Mouse (Mus musculus) kidney, embryonic 14.5 days (tissue): ENCODE measurements around the gene Trit1. TPM values are rescaled to one million over a fixed set of nuclear protein-coding genes. Genes with fewer than 3 reads are reported as not detected.
A peak's percentile ranks its signal among the peaks of the same experiment; 100 is the strongest.

Experiments used
- ATAC-seq: fragments of 200-750 bp; cut with Nextera tagmentation; 2 replicates; pipeline ENCODE4 v1.8.0; 2017; ENCODE audit warnings: moderate number of reproducible peaks, mild to moderate bottlenecking, moderate TSS enrichment, moderate library complexity; ENCODE audit not compliant: low FRiP score, low TSS enrichment
- H3K27ac ChIP-seq: fragments of 300-500 bp; sonication (generic); 2 replicates; pipeline ENCODE4 v1.5.1; 2014; ENCODE audit warnings: low read depth, mild to moderate bottlenecking, low read length, moderate library complexity, mixed read lengths
- H3K27me3 ChIP-seq: fragments of 300-500 bp; sonication (generic); 2 replicates; pipeline ENCODE4 v1.6.1; 2014; ENCODE audit warnings: mild to moderate bottlenecking, low read length; ENCODE audit not compliant: control insufficient read depth, insufficient read depth
- H3K36me3 ChIP-seq: fragments of 300-500 bp; sonication (generic); 2 replicates; pipeline ENCODE4 v1.6.1; 2014; ENCODE audit warnings: low read length, mixed read lengths; ENCODE audit not compliant: control insufficient read depth, insufficient read depth
- H3K4me1 ChIP-seq: fragments of 300-500 bp; sonication (generic); 2 replicates; pipeline ENCODE4 v1.6.1; 2014; ENCODE audit warnings: low read length, mixed read lengths; ENCODE audit not compliant: control insufficient read depth, insufficient read depth
- H3K4me2 ChIP-seq: fragments of 300-500 bp; sonication (generic); replicated peaks from 2 replicates; pipeline ENCODE4 v1.6.1; 2014; ENCODE audit warnings: low read depth, mild to moderate bottlenecking, low read length
- H3K4me3 ChIP-seq: fragments of 300-500 bp; sonication (generic); 2 replicates; pipeline ENCODE4 v1.5.1; 2014; ENCODE audit warnings: mild to moderate bottlenecking, low read length
- H3K9ac ChIP-seq: fragments of 300-500 bp; sonication (generic); 2 replicates; pipeline ENCODE4 v1.6.1; 2014; ENCODE audit warnings: low read depth, mild to moderate bottlenecking, low read length, moderate library complexity
- H3K9me3 ChIP-seq: fragments of 300-500 bp; sonication (generic); 2 replicates; pipeline ENCODE4 v1.6.1; 2016; ENCODE audit warnings: low read length; ENCODE audit not compliant: control insufficient read depth
- WGBS: fragments of 180-500 bp; shearing (Covaris S2); extraction: QIAGEN DNeasy Blood & Tissue Kit; methylation state at CpG from one replicate; pipeline ENCODE4 v1.1.7; 2014; 5-methylcytosine and 5-hydroxymethylcytosine counted together
- polyA plus RNA-seq: library from polyadenylated mRNA; unstranded; fragments of >200 nt; fragmentation: Nextera tagmentation; extraction: Ambion mirVana; gene quantifications from 2 replicates; pipeline ENCODE4 v1.2.1, GENCODE M21; 2014

Trit1 gene
- polyA plus RNA-seq, 1 experiment from 2014 or later, result 21.7 TPM

DNA sequence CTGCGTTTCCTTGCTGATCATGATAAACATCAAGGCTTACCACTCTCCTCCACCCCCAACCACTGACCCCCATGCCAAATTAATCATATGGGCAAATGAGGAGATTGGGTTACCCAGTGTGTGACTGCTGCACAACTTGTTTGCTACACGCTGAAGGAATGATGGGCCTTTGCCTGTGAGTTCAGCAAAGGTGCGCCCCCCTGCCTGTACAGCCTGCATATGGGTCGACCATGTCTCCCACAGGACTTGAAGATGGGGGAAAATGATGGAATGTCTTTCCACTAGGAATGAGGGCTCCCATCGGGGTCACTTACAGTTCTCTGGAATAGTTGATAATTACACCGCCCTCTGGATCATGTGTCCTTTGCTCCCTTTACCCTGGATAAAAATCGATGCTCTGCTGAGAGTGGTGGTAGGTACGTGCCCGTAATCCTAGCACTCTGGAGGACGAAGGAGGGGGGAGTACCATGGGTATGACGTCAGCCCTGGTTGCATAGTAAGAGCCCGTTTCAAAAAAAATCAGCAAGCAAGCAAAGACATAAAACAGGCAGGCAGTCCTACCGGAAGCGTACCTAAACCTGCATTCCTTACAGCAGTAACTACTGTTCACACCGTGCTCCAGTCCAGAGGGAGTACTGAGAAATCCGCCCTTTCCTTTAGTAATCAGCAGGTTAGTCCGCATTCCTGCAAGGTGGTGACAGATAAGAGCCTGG, 76.8 kb downstream of the Trit1 start:
- 45% methylated on average over 17 of the region's 17 CpGs for WGBS

GRCm38 (mm10) chr4:123093869-123094268, 77.5 kb downstream of the Trit1 start:
- H3K4me3 ChIP-seq, result no peak overlapping the region
- H3K9ac ChIP-seq, result no peak overlapping the region
- H3K27ac ChIP-seq, result no peak overlapping the region
- H3K27me3 ChIP-seq, result no peaks in the 10 kb centered on the region
- H3K36me3 ChIP-seq, result no peaks in the 10 kb centered on the region
- no peaks in the 10 kb centered on the region for H3K4me1 ChIP-seq
- no peak overlapping the region for H3K4me2 ChIP-seq
- ATAC-seq, result no peak
- WGBS, result 67% methylated on average over 9 of the region's 9 CpGs
- no peaks in the 10 kb centered on the region for H3K9me3 ChIP-seq

More for the DNA sequence above, 76.8 kb downstream of the Trit1 start:
- Histone ChIP-seq H3K9ac (no peak overlapping the region), H3K4me2 (peak overlapping the region; percentile 18), H3K27me3 (no peaks in the 10 kb centered on the region), H3K9me3 (no peaks in the 10 kb centered on the region), H3K4me1 (no peaks in the 10 kb centered on the region), H3K4me3 (no peak overlapping the region), H3K27ac (no peak overlapping the region), H3K36me3 (no peaks in the 10 kb centered on the region)
- ATAC-seq, result peak; percentile 69; the same call in 1 of the 2 replicates

Other genes starting within 250 kb of the Trit1 start
- 64.6 and 82.5 TPM in 2 replicates for gene Ppt1, start 180.4 kb upstream of the Trit1 start, polyA plus RNA-seq
- gene Cap1, start 130.5 kb upstream of the Trit1 start, polyA plus RNA-seq, result 45.6 and 76.7 TPM in 2 replicates
- 3.1 and 3.4 TPM in 2 replicates for gene Mfsd2a, start 55.4 kb upstream of the Trit1 start, polyA plus RNA-seq
- 7.9 and 13.8 TPM in 2 replicates for gene Mycl, start 20.9 kb upstream of the Trit1 start, polyA plus RNA-seq
- 0.16 and 0.41 TPM in 2 replicates for gene Bmp8b, start 88.6 kb downstream of the Trit1 start, polyA plus RNA-seq
- gene Oxct2b, start 99.7 kb downstream of the Trit1 start, polyA plus RNA-seq, result 0.45 TPM in 1 of 2 replicates, not detected in the other
- 110 and 138 TPM in 2 replicates for gene Ppie, start 123.4 kb downstream of the Trit1 start, polyA plus RNA-seq
- gene Hpcal4, start 166.6 kb downstream of the Trit1 start, polyA plus RNA-seq, result 0.83 and 1.0 TPM in 2 replicates
- gene Nt5c1a, start 184.9 kb downstream of the Trit1 start, polyA plus RNA-seq, result 0.16 TPM in 1 of 2 replicates, not detected in the other
- 25.1 and 50.2 TPM in 2 replicates for gene Heyl, start 217.0 kb downstream of the Trit1 start, polyA plus RNA-seq
- gene Pabpc4, start 245.8 kb downstream of the Trit1 start, polyA plus RNA-seq, result 63.9 and 82.6 TPM in 2 replicates